Mouse (Mus musculus) heart, postnatal 0 days (tissue): ENCODE results near the gene Wdr46.

ENCODE experiments used
- CTCF ChIP-seq: IDR thresholded peaks from 2 replicates; pipeline ENCODE4 v1.5.1; 2016; ENCODE audit warnings: antibody characterized with exemption, control low read depth, low read depth
- EP300 ChIP-seq: IDR thresholded peaks from 2 replicates; pipeline ENCODE4 v1.6.1; 2016; ENCODE audit warnings: antibody characterized with exemption, low read depth

DNA sequence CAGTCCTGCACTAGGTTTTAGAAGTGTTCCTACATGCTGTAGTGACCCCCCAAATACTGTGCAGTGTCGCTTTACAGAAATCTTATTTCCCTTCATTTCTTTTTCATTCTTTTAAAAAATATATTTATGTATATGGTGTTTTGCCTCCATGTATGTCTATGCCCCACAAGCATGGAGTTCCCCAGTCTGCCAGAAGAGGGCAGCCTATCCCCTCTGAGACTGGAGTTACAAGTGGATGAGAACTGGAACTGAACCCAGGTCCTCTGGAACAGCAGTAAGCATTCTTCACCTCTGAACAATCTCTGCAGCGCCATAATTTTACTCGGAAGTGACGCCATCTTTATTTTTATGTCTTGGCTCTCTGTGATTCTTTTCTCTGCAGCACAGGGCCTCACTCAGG, 28.9 kb downstream of the Wdr46 start:
- TF ChIP-seq CTCF: 0 out of 2 replicates have a peak, but pooled peaks have one; percentile 22
- TF ChIP-seq EP300: no peak
